Mouse (Mus musculus) liver, adult 2 months (tissue): Measurements from ENCODE around the gene Arhgap27. TPM values are rescaled to one million over a fixed set of nuclear protein-coding genes. Genes with fewer than 3 reads are reported as not detected.
"Not testable (repeated sequence)": the region's sequence is repeated elsewhere in the genome, so short reads cannot be mapped to it uniquely, and the experiment has no call there.

Source experiments
- DNase-seq: peaks from one replicate; pipeline ENCODE4 v3.0.0-alpha.2; 2011; ENCODE audit warnings: low read depth, low spot score; ENCODE audit errors: extremely low read depth
- H3K27ac ChIP-seq: fragments of 200-500 bp; replicated peaks from 2 replicates; pipeline ENCODE4 v1.5.1; 2012; ENCODE audit warnings: low read depth, mild to moderate bottlenecking, control low read depth, inconsistent platforms, low read length; ENCODE audit not compliant: insufficient read depth
- H3K27me3 ChIP-seq: fragments of 200-500 bp; 2 replicates; pipeline ENCODE4 v1.6.1; 2012; ENCODE audit warnings: mild to moderate bottlenecking, moderate library complexity, low read length, inconsistent platforms; ENCODE audit not compliant: control insufficient read depth, insufficient read depth
- H3K36me3 ChIP-seq: fragments of 200-500 bp; 2 replicates; pipeline ENCODE4 v1.6.1; 2012; ENCODE audit warnings: low read length, inconsistent platforms; ENCODE audit not compliant: control insufficient read depth, insufficient read depth
- H3K4me1 ChIP-seq: fragments of 200-500 bp; 2 replicates; pipeline ENCODE4 v1.6.1; 2011; ENCODE audit warnings: low read length; ENCODE audit not compliant: control insufficient read depth, insufficient read depth
- H3K4me3 ChIP-seq: fragments of 200-500 bp; 2 replicates; pipeline ENCODE4 v1.5.1; 2011; ENCODE audit warnings: low read depth, mild to moderate bottlenecking, control low read depth, low read length, moderate library complexity; ENCODE audit not compliant: insufficient read depth
- H3K79me2 ChIP-seq: fragments of 200-500 bp; 2 replicates; pipeline ENCODE4 v1.6.1; 2012; ENCODE audit warnings: inconsistent platforms, mild to moderate bottlenecking, low read length, moderate library complexity; ENCODE audit not compliant: control insufficient read depth, insufficient read depth
- H3K9ac ChIP-seq: fragments of 200-500 bp; 2 replicates; pipeline ENCODE4 v1.6.1; 2012; ENCODE audit warnings: low read depth, mild to moderate bottlenecking, control low read depth, inconsistent platforms, low read length
- CTCF ChIP-seq: fragments of 200-500 bp; IDR thresholded peaks from 2 replicates; pipeline ENCODE4 v1.5.1; 2011; ENCODE audit warnings: low read depth, low read length, control low read depth
- POLR2A ChIP-seq: fragments of 200-500 bp; IDR thresholded peaks from 2 replicates; pipeline ENCODE4 v1.6.1; 2011; ENCODE audit warnings: low read length, control low read depth; ENCODE audit not compliant: insufficient read depth; ENCODE audit errors: extremely low read depth
- WGBS: fragments of 180-500 bp; shearing (Covaris S2); methylation state at CpG from one replicate; pipeline ENCODE4 v1.1.7; 2018; 5-methylcytosine and 5-hydroxymethylcytosine counted together
- polyA plus RNA-seq: library from polyadenylated mRNA; depleted of rRNA; stranded (reverse); fragments of >200 nt; gene quantifications from 2 replicates; pipeline ENCODE4 v1.2.3, GENCODE M21; 2012; rRNA removed
- total RNA-seq: library from RNA; depleted of rRNA; stranded (reverse); fragments of >200 nt; gene quantifications from 2 replicates; pipeline ENCODE4 v1.2.3, GENCODE M21; 2014; rRNA removed

Arhgap27 gene
- total RNA-seq (0.55 and 1.2 TPM in 2 replicates), polyA plus RNA-seq (1.6 and 3.0 TPM in 2 replicates)

DNA sequence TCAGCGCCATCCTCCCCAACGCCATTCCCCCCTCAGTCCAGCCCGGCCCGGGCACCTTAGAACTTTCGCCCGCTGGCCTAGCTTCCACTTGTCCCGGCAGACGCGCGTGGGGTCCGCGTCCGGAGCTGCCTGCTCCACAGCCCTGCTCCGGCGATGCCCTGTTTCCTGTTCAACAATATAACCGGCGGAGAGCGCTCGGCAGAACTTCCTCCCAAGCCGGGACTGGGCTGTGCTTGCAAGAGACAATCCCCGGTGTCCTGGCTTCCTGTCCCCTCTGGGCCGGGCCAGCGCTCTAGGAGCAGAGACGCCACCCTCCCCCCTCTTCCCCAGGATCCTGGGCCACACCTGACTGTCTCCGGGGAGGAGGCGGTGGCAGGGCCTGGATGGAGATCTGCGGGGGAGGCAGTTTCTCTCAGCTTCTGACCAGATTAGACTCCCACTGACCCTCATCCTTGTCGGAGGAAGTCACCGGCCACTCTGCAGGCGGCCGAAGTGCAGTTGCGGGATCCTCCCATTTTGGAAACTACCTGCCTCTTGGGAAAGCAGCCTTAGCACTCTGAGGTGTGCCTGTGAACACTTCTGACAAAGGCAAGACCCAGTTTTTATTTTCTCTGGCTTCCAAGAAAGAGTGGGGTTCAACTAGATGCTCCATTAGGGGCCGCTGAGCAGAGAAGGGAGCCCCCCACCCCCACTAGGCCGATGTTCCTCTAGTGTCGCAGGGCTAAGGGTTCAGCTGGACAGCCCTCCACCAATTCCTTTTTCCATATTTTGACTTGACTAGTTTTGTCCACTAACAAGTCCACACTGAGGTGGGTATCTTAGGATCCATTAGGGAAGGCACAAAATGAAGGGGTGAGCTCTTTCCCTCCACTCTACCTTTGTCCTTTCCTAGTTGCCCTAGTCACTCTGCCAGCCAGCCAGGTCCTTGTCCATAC lies at the start of gene Arhgap27:
Gene Arhgap27, minus strand, starts transcription at position 479 of the 935 bp plus-strand sequence.
- H3K4me3 ChIP-seq, result peak within 1 kb of the TSS; percentile 55
- peaks cover 10% of the 10 kb centered on the region for H3K4me1 ChIP-seq
- H3K79me2 ChIP-seq, result no peaks in the 10 kb centered on the region
- no peak for TF ChIP-seq CTCF
- TF ChIP-seq POLR2A, result no peak
- H3K36me3 ChIP-seq, result no peaks in the 10 kb centered on the region; the same call in 1 of the 2 replicates
- no peak for DNase-seq
- peak within 1 kb of the TSS; percentile 38 for H3K27ac ChIP-seq
- 4% methylated on average over 34 of the region's 35 CpGs for WGBS
- peaks cover 5% of the 10 kb centered on the region for H3K27me3 ChIP-seq
- H3K9ac ChIP-seq, result peak within 1 kb of the TSS; percentile 65

DNA sequence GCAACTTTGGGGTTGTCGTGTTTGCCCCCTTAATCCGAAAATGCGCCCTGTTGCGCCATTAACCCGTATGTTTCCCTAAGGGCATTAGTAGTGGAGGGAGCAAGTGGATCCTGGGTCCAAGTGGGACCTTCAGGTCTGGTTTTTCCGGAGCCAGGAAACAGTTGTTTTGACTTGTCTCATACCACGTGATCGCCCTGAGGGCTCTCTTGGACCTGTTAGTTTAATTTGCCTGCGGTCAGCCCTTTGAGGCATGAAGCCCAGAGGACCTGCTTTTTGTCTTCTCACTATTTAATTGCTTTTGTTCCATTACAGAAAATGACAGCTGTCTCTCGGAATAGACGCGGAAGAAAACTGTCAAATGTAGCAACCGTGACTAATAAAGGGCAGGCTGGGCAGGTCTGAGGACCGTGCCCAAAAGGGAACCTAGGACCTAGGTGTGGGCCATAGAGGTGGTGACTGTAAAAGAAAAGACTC lies 49.5 kb upstream of the Arhgap27 start:
- WGBS, result 3% methylated on average over 14 of the region's 14 CpGs
- DNase-seq, result peak; percentile 82
- Histone ChIP-seq H3K27ac (peak overlapping the region; percentile 84), H3K9ac (peak overlapping the region; percentile 70), H3K27me3 (no peaks in the 10 kb centered on the region), H3K4me3 (peak overlapping the region; percentile 48), H3K36me3 (no peaks in the 10 kb centered on the region), H3K4me1 (peaks cover 2% of the 10 kb centered on the region), H3K79me2 (peaks cover 27% of the 10 kb centered on the region)
- TF ChIP-seq POLR2A (no peak), CTCF (no peak)

DNA sequence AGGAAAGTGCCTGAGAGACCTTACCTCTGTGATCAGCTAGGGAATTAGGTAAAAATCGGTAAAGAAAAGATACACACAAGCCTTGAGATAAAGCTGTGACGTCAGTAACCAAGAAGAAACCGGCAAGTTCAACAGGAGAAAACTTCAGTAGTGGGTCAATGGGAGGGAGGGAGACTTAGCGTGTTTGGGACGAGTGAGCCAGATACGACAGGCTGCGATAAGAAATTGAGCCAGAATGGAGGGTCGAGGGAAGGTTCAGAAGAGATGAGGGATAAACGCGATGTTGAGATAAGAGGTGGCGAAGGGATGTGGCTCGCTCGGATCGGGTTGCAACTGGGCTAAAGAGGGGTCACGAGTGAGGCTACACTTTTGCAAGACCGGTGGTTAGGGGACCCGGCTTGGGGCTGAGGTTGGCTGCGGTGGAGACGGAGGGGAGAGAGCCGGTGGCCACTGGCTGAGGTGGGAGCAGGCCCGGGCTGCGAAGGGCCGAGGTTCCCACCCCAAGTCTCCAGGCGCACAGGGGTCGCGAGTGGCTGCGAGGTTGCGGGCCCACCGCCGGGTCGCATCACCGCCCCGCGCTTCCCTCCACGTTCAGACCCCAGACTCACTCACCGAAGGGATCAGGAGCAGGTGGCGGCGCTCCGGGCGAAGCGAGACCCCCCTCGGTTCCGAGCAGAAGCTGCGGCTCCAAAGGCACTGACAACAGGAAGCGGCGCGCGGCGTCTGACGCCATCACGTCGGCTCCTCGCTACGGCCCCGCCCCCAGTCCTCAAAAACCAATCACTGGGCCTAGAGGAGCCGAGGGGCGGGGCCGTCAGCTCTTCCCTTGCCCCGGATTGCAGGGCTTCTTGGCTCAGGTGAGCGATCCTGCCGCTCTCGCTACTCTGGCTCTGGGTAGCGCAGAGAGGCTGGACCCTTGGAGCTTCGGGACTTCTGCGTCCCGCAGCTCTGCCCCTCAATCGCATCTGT lies 48.8 kb upstream of the Arhgap27 start, which contains the start of gene Plekhm1:
Gene Plekhm1, minus strand, starts transcription at position 707 of the 969 bp plus-strand sequence.
- DNase-seq, result peak; percentile 84
- peak within 1 kb of the TSS; percentile 96 for H3K9ac ChIP-seq
- peak; percentile 70 for TF ChIP-seq POLR2A
- no peak for TF ChIP-seq CTCF
- H3K27me3 ChIP-seq, result no peaks in the 10 kb centered on the region
- peak within 1 kb of the TSS; percentile 84 for H3K27ac ChIP-seq
- peaks cover 2% of the 10 kb centered on the region for H3K4me1 ChIP-seq
- H3K36me3 ChIP-seq, result no peaks in the 10 kb centered on the region
- under 1% methylated on average over 67 of the region's 67 CpGs for WGBS
- peaks cover 27% of the 10 kb centered on the region for H3K79me2 ChIP-seq
- peak within 1 kb of the TSS; percentile 92 for H3K4me3 ChIP-seq

DNA sequence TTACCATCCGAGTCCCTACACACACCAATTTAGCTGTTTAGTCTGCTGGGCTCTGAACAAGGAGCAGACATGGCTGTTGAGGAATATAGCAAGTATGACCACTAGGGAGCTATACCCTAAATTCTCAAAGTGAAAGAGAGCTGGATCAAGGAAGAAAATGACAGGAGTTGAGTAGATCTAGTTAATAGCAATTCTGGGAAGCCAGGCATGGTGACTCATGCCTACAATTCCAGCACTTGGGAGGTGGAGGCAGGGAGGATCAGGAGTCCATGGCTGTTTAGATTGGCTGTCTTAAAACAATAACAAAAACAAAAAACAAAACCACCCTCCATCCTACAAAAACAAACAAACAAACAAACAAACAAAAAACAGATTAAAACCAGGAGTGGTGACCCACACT lies 47.8 kb upstream of the Arhgap27 start:
- Histone ChIP-seq H3K4me3 (no peak overlapping the region), H3K27ac (no peak overlapping the region)
- TF ChIP-seq CTCF (no peak), POLR2A (no peak)

DNA sequence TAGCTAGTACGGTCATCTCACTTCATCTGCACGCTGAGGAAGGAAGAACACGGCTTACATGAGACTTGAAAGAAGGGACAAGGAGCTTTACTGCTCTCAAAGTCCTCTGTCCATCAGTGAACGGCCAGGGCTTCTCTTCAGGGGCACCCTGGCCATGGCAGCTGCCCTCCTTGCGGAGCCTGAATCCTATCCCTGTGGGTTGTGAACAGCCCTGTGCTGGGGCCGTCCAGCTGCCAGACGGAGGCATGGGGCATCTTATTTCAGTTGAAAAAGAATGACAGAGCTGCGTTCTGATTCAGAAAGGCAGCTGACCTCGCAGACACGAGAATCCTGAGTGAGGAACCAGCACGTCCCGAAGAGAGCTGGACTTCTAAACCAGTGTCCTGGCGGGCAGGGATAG lies 45.4 kb upstream of the Arhgap27 start:
- H3K79me2 ChIP-seq, result peaks cover 30% of the 10 kb centered on the region
- no peak overlapping the region for H3K4me3 ChIP-seq
- 0 out of 2 replicates have a peak, but pooled peaks cover 2% of the 10 kb centered on the region for H3K36me3 ChIP-seq
- H3K4me1 ChIP-seq, result peaks cover 5% of the 10 kb centered on the region
- 92% methylated on average over 13 of the region's 13 CpGs for WGBS
- no peak for DNase-seq
- H3K27ac ChIP-seq, result no peak overlapping the region
- H3K27me3 ChIP-seq, result no peaks in the 10 kb centered on the region
- no peak for TF ChIP-seq POLR2A
- TF ChIP-seq CTCF, result no peak
- no peak overlapping the region for H3K9ac ChIP-seq

More for the DNA sequence above, 47.8 kb upstream of the Arhgap27 start:
- H3K4me1 ChIP-seq, result peaks cover 3% of the 10 kb centered on the region
- H3K36me3 ChIP-seq, result no peaks in the 10 kb centered on the region
- peaks cover 27% of the 10 kb centered on the region for H3K79me2 ChIP-seq
- 91% methylated on average over 1 of the region's 1 CpGs for WGBS
- DNase-seq, result no peak
- no peaks in the 10 kb centered on the region for H3K27me3 ChIP-seq
- H3K9ac ChIP-seq, result no peak overlapping the region

DNA sequence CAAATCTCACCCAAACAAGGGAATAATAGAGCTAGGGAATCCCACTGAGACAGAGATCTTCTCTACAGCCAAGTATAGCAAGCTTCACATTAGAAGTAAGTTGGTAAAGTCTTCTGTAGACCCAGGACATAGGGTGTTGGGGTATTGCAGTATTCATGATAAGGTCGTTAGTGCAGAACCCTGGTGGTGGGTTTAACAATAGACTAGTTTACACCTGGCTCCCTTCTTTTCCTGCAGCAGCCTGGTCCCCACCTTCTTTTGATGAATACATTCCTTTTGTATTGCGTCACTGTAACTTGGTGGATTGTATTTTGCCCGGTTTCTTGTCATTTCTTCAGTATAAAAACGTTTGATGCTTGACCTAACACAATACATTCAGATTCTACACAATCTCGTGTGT lies 43.6 kb upstream of the Arhgap27 start:
- not testable (repeated sequence) for H3K4me3 ChIP-seq, H3K27me3 ChIP-seq, H3K27ac ChIP-seq, H3K9ac ChIP-seq, H3K36me3 ChIP-seq, H3K4me1 ChIP-seq, DNase-seq
- 71% methylated on average over 5 of the region's 5 CpGs for WGBS
- peaks cover 28% of the 10 kb centered on the region for H3K79me2 ChIP-seq
